Mouse (Mus musculus): ENCODE measurements at regions not wholly inside any gene's neighbourhood (a gene's known extent, or its start where the extent isn't known, plus 50 kb on each side); places are given as distances from the start of the nearest gene placed in this dataset.

- TF ChIP-seq CTCF (IDR thresholded peaks at IDR 0.05; ENCODE audit: low read depth, low read length), result no peak
- TF ChIP-seq POLR2A (IDR thresholded peaks at IDR 0.05; ENCODE audit: insufficient read depth, low read length), result no peak
- no peak for TF ChIP-seq EP300 (IDR thresholded peaks at IDR 0.05; ENCODE audit: insufficient read depth, low read depth, low read length)
Measured at GRCm38 (mm10) chr12:54448221-54448620, 208.2 kb downstream of the Sptssa start.

GRCm38 (mm10) chr12:54447354-54447753, 209.0 kb downstream of the Sptssa start:
- no peak overlapping the region for H3K9ac ChIP-seq (ENCODE audit: low read depth, poor library complexity, severe bottlenecking)
- H3K27ac ChIP-seq (ENCODE audit: insufficient read depth, low read length), result no peak overlapping the region
- H3K9me3 ChIP-seq (replicated peaks; ENCODE audit: control insufficient read depth, insufficient read depth, low read length, poor library complexity, severe bottlenecking), result no peaks in the 10 kb centered on the region
- H3K36me3 ChIP-seq (ENCODE audit: control insufficient read depth, insufficient read depth, low read length, poor library complexity, severe bottlenecking), result no peaks in the 10 kb centered on the region
- H3K4me1 ChIP-seq (ENCODE audit: control insufficient read depth, insufficient read depth, low read length), result no peaks in the 10 kb centered on the region
- TF ChIP-seq EP300 (IDR thresholded peaks at IDR 0.05; ENCODE audit: insufficient read depth, low read depth, low read length) (no peak), POLR2A (IDR thresholded peaks at IDR 0.05; ENCODE audit: insufficient read depth, low read length) (no peak), CTCF (IDR thresholded peaks at IDR 0.05; ENCODE audit: low read depth, low read length) (no peak)
- H3K4me3 ChIP-seq (ENCODE audit: low read depth, low read length), result no peak overlapping the region
- H3K27me3 ChIP-seq (ENCODE audit: control insufficient read depth, insufficient read depth, low read length, poor library complexity, severe bottlenecking), result no peaks in the 10 kb centered on the region; the same call in 1 of the 2 replicates

More at GRCm38 (mm10) chr12:54448221-54448620, 208.2 kb downstream of the Sptssa start:
- H3K4me3 ChIP-seq (ENCODE audit: low read depth, low read length), result no peak overlapping the region
- no peaks in the 10 kb centered on the region; the same call in 1 of the 2 replicates for H3K27me3 ChIP-seq (ENCODE audit: control insufficient read depth, insufficient read depth, low read length, poor library complexity, severe bottlenecking)
- H3K4me1 ChIP-seq (ENCODE audit: control insufficient read depth, insufficient read depth, low read length), result no peaks in the 10 kb centered on the region
- H3K27ac ChIP-seq (ENCODE audit: insufficient read depth, low read length), result no peak overlapping the region
- H3K9me3 ChIP-seq (replicated peaks; ENCODE audit: control insufficient read depth, insufficient read depth, low read length, poor library complexity, severe bottlenecking), result no peaks in the 10 kb centered on the region
- no peak overlapping the region for H3K9ac ChIP-seq (ENCODE audit: low read depth, poor library complexity, severe bottlenecking)
- no peaks in the 10 kb centered on the region for H3K36me3 ChIP-seq (ENCODE audit: control insufficient read depth, insufficient read depth, low read length, poor library complexity, severe bottlenecking)

GRCm38 (mm10) chr12:54446356-54446755, 210.0 kb downstream of the Sptssa start:
- Histone ChIP-seq H3K9ac (ENCODE audit: low read depth, poor library complexity, severe bottlenecking) (no peak overlapping the region), H3K27ac (ENCODE audit: insufficient read depth, low read length) (no peak overlapping the region), H3K27me3 (ENCODE audit: control insufficient read depth, insufficient read depth, low read length, poor library complexity, severe bottlenecking) (no peaks in the 10 kb centered on the region; the same call in 1 of the 2 replicates), H3K36me3 (ENCODE audit: control insufficient read depth, insufficient read depth, low read length, poor library complexity, severe bottlenecking) (no peaks in the 10 kb centered on the region), H3K4me3 (ENCODE audit: low read depth, low read length) (no peak overlapping the region), H3K9me3 (replicated peaks; ENCODE audit: control insufficient read depth, insufficient read depth, low read length, poor library complexity, severe bottlenecking) (no peaks in the 10 kb centered on the region), H3K4me1 (ENCODE audit: control insufficient read depth, insufficient read depth, low read length) (no peaks in the 10 kb centered on the region)
- TF ChIP-seq POLR2A (IDR thresholded peaks at IDR 0.05; ENCODE audit: insufficient read depth, low read length), result no peak
- TF ChIP-seq CTCF (IDR thresholded peaks at IDR 0.05; ENCODE audit: low read depth, low read length), result no peak
- no peak for TF ChIP-seq EP300 (IDR thresholded peaks at IDR 0.05; ENCODE audit: insufficient read depth, low read depth, low read length)

GRCm38 (mm10) chr12:54444416-54444815, 212.0 kb downstream of the Sptssa start:
- Histone ChIP-seq H3K27me3 (ENCODE audit: control insufficient read depth, insufficient read depth, low read length, poor library complexity, severe bottlenecking) (no peaks in the 10 kb centered on the region; the same call in 1 of the 2 replicates), H3K9ac (ENCODE audit: low read depth, poor library complexity, severe bottlenecking) (no peak overlapping the region), H3K27ac (ENCODE audit: insufficient read depth, low read length) (no peak overlapping the region), H3K4me1 (ENCODE audit: control insufficient read depth, insufficient read depth, low read length) (no peaks in the 10 kb centered on the region), H3K4me3 (ENCODE audit: low read depth, low read length) (no peak overlapping the region), H3K36me3 (ENCODE audit: control insufficient read depth, insufficient read depth, low read length, poor library complexity, severe bottlenecking) (no peaks in the 10 kb centered on the region), H3K9me3 (replicated peaks; ENCODE audit: control insufficient read depth, insufficient read depth, low read length, poor library complexity, severe bottlenecking) (no peaks in the 10 kb centered on the region)
- no peak for TF ChIP-seq CTCF (IDR thresholded peaks at IDR 0.05; ENCODE audit: low read depth, low read length)
- TF ChIP-seq EP300 (IDR thresholded peaks at IDR 0.05; ENCODE audit: insufficient read depth, low read depth, low read length), result no peak

GRCm38 (mm10) chr12:54443285-54443684, 213.1 kb downstream of the Sptssa start:
- H3K36me3 ChIP-seq (ENCODE audit: control insufficient read depth, insufficient read depth, low read length, poor library complexity, severe bottlenecking), result no peaks in the 10 kb centered on the region
- H3K27ac ChIP-seq (ENCODE audit: insufficient read depth, low read length), result no peak overlapping the region
- no peaks in the 10 kb centered on the region for H3K4me1 ChIP-seq (ENCODE audit: control insufficient read depth, insufficient read depth, low read length)

GRCm38 (mm10) chr12:54442408-54442807, 214.0 kb downstream of the Sptssa start:
- TF ChIP-seq POLR2A (IDR thresholded peaks at IDR 0.05; ENCODE audit: insufficient read depth, low read length) (no peak), CTCF (IDR thresholded peaks at IDR 0.05; ENCODE audit: low read depth, low read length) (no peak), EP300 (IDR thresholded peaks at IDR 0.05; ENCODE audit: insufficient read depth, low read depth, low read length) (no peak)
- no peak overlapping the region for H3K27ac ChIP-seq (ENCODE audit: insufficient read depth, low read length)
- no peak overlapping the region for H3K9ac ChIP-seq (ENCODE audit: low read depth, poor library complexity, severe bottlenecking)
- H3K9me3 ChIP-seq (replicated peaks; ENCODE audit: control insufficient read depth, insufficient read depth, low read length, poor library complexity, severe bottlenecking), result no peaks in the 10 kb centered on the region
- H3K27me3 ChIP-seq (ENCODE audit: control insufficient read depth, insufficient read depth, low read length, poor library complexity, severe bottlenecking), result no peaks in the 10 kb centered on the region; the same call in 1 of the 2 replicates
- no peaks in the 10 kb centered on the region for H3K4me1 ChIP-seq (ENCODE audit: control insufficient read depth, insufficient read depth, low read length)
- no peak overlapping the region for H3K4me3 ChIP-seq (ENCODE audit: low read depth, low read length)
- H3K36me3 ChIP-seq (ENCODE audit: control insufficient read depth, insufficient read depth, low read length, poor library complexity, severe bottlenecking), result no peaks in the 10 kb centered on the region

More at GRCm38 (mm10) chr12:54443285-54443684, 213.1 kb downstream of the Sptssa start:
- Histone ChIP-seq H3K27me3 (ENCODE audit: control insufficient read depth, insufficient read depth, low read length, poor library complexity, severe bottlenecking) (no peaks in the 10 kb centered on the region; the same call in 1 of the 2 replicates), H3K9ac (ENCODE audit: low read depth, poor library complexity, severe bottlenecking) (no peak overlapping the region), H3K9me3 (replicated peaks; ENCODE audit: control insufficient read depth, insufficient read depth, low read length, poor library complexity, severe bottlenecking) (no peaks in the 10 kb centered on the region), H3K4me3 (ENCODE audit: low read depth, low read length) (no peak overlapping the region)
- TF ChIP-seq CTCF (IDR thresholded peaks at IDR 0.05; ENCODE audit: low read depth, low read length) (no peak), EP300 (IDR thresholded peaks at IDR 0.05; ENCODE audit: insufficient read depth, low read depth, low read length) (no peak), POLR2A (IDR thresholded peaks at IDR 0.05; ENCODE audit: insufficient read depth, low read length) (no peak)
